Mouse (Mus musculus) lung, adult 2 months (tissue): ENCODE measurements at regions not wholly inside any gene's neighbourhood (a gene's known extent, or its start where the extent isn't known, plus 50 kb on each side); places are given as distances from the start of the nearest gene placed in this dataset.
"Not testable (repeated sequence)": the region's sequence is repeated elsewhere in the genome, so short reads cannot be mapped to it uniquely, and the experiment has no call there.

Experiments used
- CTCF ChIP-seq: fragments of 200-500 bp; IDR thresholded peaks from 2 replicates; pipeline ENCODE4 v1.5.1; 2011; ENCODE audit warnings: mild to moderate bottlenecking, low read length, control low read depth; ENCODE audit not compliant: insufficient read depth
- POLR2A ChIP-seq: fragments of 200-500 bp; IDR thresholded peaks from 2 replicates; pipeline ENCODE4 v1.6.1; 2011; ENCODE audit warnings: low read depth, mild to moderate bottlenecking, control low read depth, low read length, borderline replicate concordance; ENCODE audit errors: extremely low read depth

GRCm38 (mm10) chr3:22296925-22297324, 220.5 kb downstream of the Tbl1xr1 start:
- TF ChIP-seq CTCF, POLR2A: not testable (repeated sequence)
